Mouse (Mus musculus) CH12.LX (cell line): ENCODE results near the gene Asphd2. TPM values are rescaled to one million over a fixed set of nuclear protein-coding genes. Genes with fewer than 3 reads are reported as not detected.

ENCODE experiments used
- DNase-seq: peaks from one replicate; pipeline ENCODE4 v3.0.0-alpha.2; 2013; ENCODE audit errors: extremely low read depth
- H3K27ac ChIP-seq: 2 replicates; pipeline ENCODE4 v1.5.1; 2012; ENCODE audit warnings: low read depth, mild to moderate bottlenecking, control low read depth, moderate library complexity; ENCODE audit not compliant: insufficient read depth
- H3K27me3 ChIP-seq: replicated peaks from 2 replicates; pipeline ENCODE3; 2012; ENCODE audit warnings: inconsistent platforms
- H3K36me3 ChIP-seq, 2 experiments: replicated peaks in 1 of 2; 2 replicates each; pipeline versions ENCODE3 to v1.6.1; 2012; ENCODE audit warnings: inconsistent platforms in 1 of 2, low read length in 1 of 2, mild to moderate bottlenecking in 1 of 2, mixed read lengths in 1 of 2, moderate library complexity in 1 of 2; ENCODE audit not compliant: control insufficient read depth in 1 of 2, insufficient read depth in 1 of 2
- H3K4me1 ChIP-seq, 2 experiments: 2 replicates each; pipeline ENCODE4 v1.6.1; 2012; ENCODE audit warnings: inconsistent platforms in 1 of 2, moderate library complexity in 1 of 2; ENCODE audit not compliant: insufficient read depth in 2 of 2, control insufficient read depth in 1 of 2
- H3K4me2 ChIP-seq: 2 replicates; pipeline ENCODE4 v1.6.1; 2012; ENCODE audit warnings: low read depth, mild to moderate bottlenecking, control low read depth; ENCODE audit not compliant: poor library complexity, insufficient read depth, severe bottlenecking
- H3K4me3 ChIP-seq, 3 experiments: fragments of 150-350 bp in 1 of 3; sonication (generic) in 1 of 3; replicated peaks in 1 of 3; 2 replicates each; pipeline versions ENCODE3 to v1.5.1; 2011 to 2012; ENCODE audit warnings: low read depth in 2 of 3, low read length in 2 of 3, mild to moderate bottlenecking in 2 of 3, moderate library complexity in 2 of 3, control low read depth in 1 of 3, improper control_type of control experiment in 1 of 3, inconsistent platforms in 1 of 3, mixed read lengths in 1 of 3; ENCODE audit not compliant: poor library complexity in 1 of 3
- H3K79me2 ChIP-seq: replicated peaks from 2 replicates; pipeline ENCODE4 v1.6.1; 2012; ENCODE audit warnings: mild to moderate bottlenecking, moderate library complexity; ENCODE audit not compliant: control insufficient read depth, poor library complexity, insufficient read depth, severe bottlenecking; ENCODE audit errors: extremely low read depth
- H3K9ac ChIP-seq: 2 replicates; pipeline ENCODE4 v1.6.1; 2012; ENCODE audit warnings: low read depth, mild to moderate bottlenecking, control low read depth, moderate library complexity; ENCODE audit not compliant: insufficient read depth
- H3K9me3 ChIP-seq: replicated peaks from 2 replicates; pipeline ENCODE3; 2012; ENCODE audit warnings: low read length, inconsistent platforms, mixed read lengths
- BHLHE40 ChIP-seq: IDR thresholded peaks from 2 replicates; pipeline ENCODE4 v1.6.1; 2011; ENCODE audit warnings: mild to moderate bottlenecking, low read depth, low read length, improper control_type of control experiment
- CTCF ChIP-seq, 2 experiments: IDR thresholded peaks in 1 of 2; conservative IDR thresholded peaks in 1 of 2; 2 replicates each; pipeline ENCODE4 v1.5.1; 2011 to 2012; ENCODE audit warnings: low read depth in 2 of 2, low read length in 2 of 2, improper control_type of control experiment in 1 of 2, inconsistent platforms in 1 of 2, mild to moderate bottlenecking in 1 of 2, moderate library complexity in 1 of 2
- E2F4 ChIP-seq: IDR thresholded peaks from 2 replicates; pipeline ENCODE4 v1.6.1; 2011; ENCODE audit warnings: low read depth, low read length, improper control_type of control experiment; ENCODE audit not compliant: insufficient replicate concordance
- EP300 ChIP-seq: IDR thresholded peaks from 2 replicates; pipeline ENCODE4 v1.6.1; 2011; ENCODE audit warnings: low read length, improper control_type of control experiment
- GABPA ChIP-seq: IDR thresholded peaks from 2 replicates; pipeline ENCODE4 v1.6.1; 2012; ENCODE audit warnings: low read depth, low read length, improper control_type of control experiment, inconsistent platforms; ENCODE audit not compliant: insufficient replicate concordance
- IRF4 ChIP-seq: IDR thresholded peaks from 2 replicates; pipeline ENCODE4 v1.6.1; 2014; ENCODE audit warnings: low read depth, mild to moderate bottlenecking, inconsistent platforms, low read length, improper control_type of control experiment
- JUND ChIP-seq: conservative IDR thresholded peaks from 2 replicates; pipeline ENCODE4 v1.6.1; 2011; ENCODE audit warnings: low read depth, low read length, improper control_type of control experiment
- KAT2A ChIP-seq: IDR thresholded peaks from 2 replicates; pipeline ENCODE4 v1.6.1; 2012; ENCODE audit warnings: low read length, improper control_type of control experiment, inconsistent platforms; ENCODE audit not compliant: insufficient replicate concordance
- MAX ChIP-seq: IDR thresholded peaks from 2 replicates; pipeline ENCODE4 v1.6.1; 2011; ENCODE audit warnings: low read length, improper control_type of control experiment
- MAZ ChIP-seq: IDR thresholded peaks from 2 replicates; pipeline ENCODE4 v1.6.1; 2012; ENCODE audit warnings: low read depth, mild to moderate bottlenecking, inconsistent platforms, low read length, improper control_type of control experiment, moderate library complexity
- MEF2A ChIP-seq: IDR thresholded peaks from 2 replicates; pipeline ENCODE4 v1.6.1; 2014; ENCODE audit warnings: low read depth, mild to moderate bottlenecking, inconsistent platforms, low read length, improper control_type of control experiment, borderline replicate concordance
- MYC ChIP-seq: IDR thresholded peaks from 2 replicates; pipeline ENCODE4 v1.6.1; 2011; ENCODE audit warnings: low read depth, mild to moderate bottlenecking, improper control_type of control experiment, low read length
- NELFE ChIP-seq: IDR thresholded peaks from 2 replicates; pipeline ENCODE4 v1.6.1; 2011; ENCODE audit warnings: low read depth, low read length, improper control_type of control experiment
- POLR2A ChIP-seq: IDR thresholded peaks from 2 replicates; pipeline ENCODE4 v1.6.1; 2011; ENCODE audit warnings: low read depth, mild to moderate bottlenecking, improper control_type of control experiment, low read length
- POLR2AphosphoS2 ChIP-seq: IDR thresholded peaks from 2 replicates; pipeline ENCODE4 v1.6.1; 2011; ENCODE audit warnings: low read depth, low read length, improper control_type of control experiment
- RAD21 ChIP-seq: IDR thresholded peaks from 2 replicates; pipeline ENCODE4 v1.6.1; 2011; ENCODE audit warnings: low read depth, mild to moderate bottlenecking, low read length, improper control_type of control experiment, moderate library complexity
- SMC3 ChIP-seq: IDR thresholded peaks from 2 replicates; pipeline ENCODE4 v1.6.1; 2011; ENCODE audit warnings: low read depth, low read length, improper control_type of control experiment
- TCF12 ChIP-seq: IDR thresholded peaks from 2 replicates; pipeline ENCODE4 v1.6.1; 2014; ENCODE audit warnings: low read depth, mild to moderate bottlenecking, inconsistent platforms, low read length, improper control_type of control experiment
- ZC3H11A ChIP-seq: IDR thresholded peaks from 2 replicates; pipeline ENCODE4 v1.6.1; 2012; ENCODE audit warnings: low read depth, mild to moderate bottlenecking, inconsistent platforms, low read length, improper control_type of control experiment
- ZKSCAN1 ChIP-seq: IDR thresholded peaks from 2 replicates; pipeline ENCODE4 v1.6.1; 2012; ENCODE audit warnings: low read depth, inconsistent platforms, low read length, improper control_type of control experiment, borderline replicate concordance
- ZMIZ1 ChIP-seq: IDR thresholded peaks from 2 replicates; pipeline ENCODE4 v1.6.1; 2012; ENCODE audit warnings: low read depth, mild to moderate bottlenecking, inconsistent platforms, low read length, improper control_type of control experiment
- dilution Hi-C: fragments of 300-500 bp; cut with MboI; formaldehyde crosslinking; loops from 2 replicates; pipeline ENCODE4 v1.14.3; 2020; ENCODE audit warnings: low sequenced_read_pairs; ENCODE audit not compliant: extremely low pct_unique_long_range_greater_than_20kb, extremely low pct_ligation_motif_present
- in situ Hi-C: fragments of 300-500 bp; cut with MboI; formaldehyde crosslinking; loops from 3 replicates; pipeline ENCODE4 v1.14.3; 2019; ENCODE audit warnings: low sequenced_read_pairs, low pct_ligation_motif_present, low pct_unique_long_range_greater_than_20kb, mixed read lengths
- polyA plus RNA-seq: library from polyadenylated mRNA; unstranded; fragments of >175 nt; gene quantifications from 2 replicates; pipeline ENCODE4 v1.2.1, GENCODE M21; 2012; ENCODE audit warnings: low read depth; ENCODE audit not compliant: insufficient read length
- total RNA-seq, 2 experiments: library from RNA; depleted of rRNA; stranded (reverse); fragments of 300-350 nt in 1 of 2; fragments of >200 nt in 1 of 2; gene quantifications; 2 replicates each; pipeline ENCODE4 v1.2.3; 2012 to 2014

The Asphd2 gene
- total and polyA plus RNA-seq, 3 experiments: not detected

DNA sequence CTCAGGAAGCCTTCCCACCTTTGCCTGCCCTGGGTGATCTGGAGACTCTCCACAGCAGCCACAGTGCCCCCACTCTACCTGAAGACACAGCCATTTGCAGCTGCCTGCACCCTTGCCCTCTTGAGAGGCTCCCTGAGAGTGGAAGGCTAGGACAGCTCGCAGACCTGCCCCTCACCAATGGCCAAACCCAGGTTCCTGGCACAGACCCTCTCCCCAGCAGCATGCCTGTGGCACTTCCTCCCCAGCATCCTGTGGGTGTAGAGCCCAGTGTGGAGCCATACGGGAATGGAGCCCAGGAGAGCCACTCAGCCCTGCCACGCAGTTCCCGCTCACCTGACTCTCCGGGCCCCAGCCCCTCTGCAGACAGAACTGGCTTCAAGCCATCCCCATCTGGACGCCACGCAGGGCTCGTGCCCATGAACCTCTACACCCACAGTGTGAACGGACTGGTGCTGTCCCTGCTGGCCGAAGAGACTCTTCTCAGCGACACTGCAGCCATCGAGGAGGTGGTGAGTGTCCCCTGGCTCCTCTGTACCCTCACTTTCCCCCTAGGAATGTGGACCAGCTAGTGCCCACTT is 24.3 kb downstream of the Asphd2 start:
- H3K36me3 ChIP-seq: peaks cover 79 to 92% of the 10 kb centered on the region in 2 experiments

DNA sequence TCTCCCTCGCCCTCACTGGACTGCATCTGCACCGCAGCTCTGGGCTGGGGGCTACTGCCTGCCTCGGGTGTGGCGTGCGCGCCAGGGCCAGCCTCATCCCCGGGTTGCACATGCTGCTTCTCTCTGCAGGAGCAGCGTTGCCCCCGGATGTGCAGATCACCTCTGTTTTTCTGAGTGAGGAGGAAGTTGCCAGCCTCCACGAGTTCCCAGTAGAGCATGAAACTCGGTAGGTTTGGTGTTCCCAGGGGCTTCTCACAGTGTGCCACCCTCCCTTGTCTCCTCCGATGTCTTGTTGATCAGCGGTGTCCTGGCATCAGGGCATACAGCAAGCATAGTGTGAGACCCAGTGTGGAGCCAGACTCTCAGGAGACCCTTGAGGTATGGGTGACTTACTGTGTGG is 25.3 kb downstream of the Asphd2 start:
- Histone ChIP-seq H3K4me2 (no peak overlapping the region), H3K79me2 (no peaks in the 10 kb centered on the region), H3K9ac (no peak overlapping the region), H3K4me1 (no peaks in the 10 kb centered on the region), H3K27ac (no peak overlapping the region), H3K4me3 (no peak overlapping the region), H3K9me3 (no peaks in the 10 kb centered on the region), H3K36me3 (peaks cover 80 to 92% of the 10 kb centered on the region in 2 experiments), H3K27me3 (no peaks in the 10 kb centered on the region)
- in situ Hi-C loops: no loop called here
- TF ChIP-seq GABPA: no peak
- no peak for TF ChIP-seq TCF12
- no peak for TF ChIP-seq RAD21
- no peak for TF ChIP-seq KAT2A
- no peak for TF ChIP-seq BHLHE40
- no peak for TF ChIP-seq MAX
- TF ChIP-seq MYC: no peak
- TF ChIP-seq SMC3: no peak
- no peak for TF ChIP-seq E2F4
- TF ChIP-seq CTCF (conservative IDR thresholded peaks at IDR 0.05 in 1 of 2, IDR thresholded peaks at IDR 0.05 in 1 of 2; ENCODE audit: low read depth in 2 of 2, low read length in 2 of 2): no peak
- no peak for TF ChIP-seq JUND
- no peak for TF ChIP-seq ZKSCAN1
- DNase-seq: no peak
- dilution Hi-C loops: no loop called here

More for the DNA sequence above, 24.3 kb downstream of the Asphd2 start:
- no peak for DNase-seq
- Histone ChIP-seq H3K9me3 (no peaks in the 10 kb centered on the region), H3K27me3 (no peaks in the 10 kb centered on the region), H3K79me2 (no peaks in the 10 kb centered on the region), H3K9ac (no peak overlapping the region), H3K4me1 (no peaks in the 10 kb centered on the region), H3K27ac (no peak overlapping the region), H3K4me3 (no peak overlapping the region), H3K4me2 (no peak overlapping the region)
- dilution Hi-C loops (no loop called here), in situ Hi-C loops (no loop called here)
- TF ChIP-seq POLR2A: no peak
- TF ChIP-seq MEF2A: no peak
- TF ChIP-seq EP300: no peak
- TF ChIP-seq SMC3: no peak
- TF ChIP-seq ZKSCAN1: no peak
- no peak for TF ChIP-seq GABPA
- no peak for TF ChIP-seq POLR2AphosphoS2
- TF ChIP-seq IRF4: no peak
- TF ChIP-seq ZC3H11A: no peak
- TF ChIP-seq NELFE: no peak
- TF ChIP-seq ZMIZ1: no peak
- TF ChIP-seq MAZ: no peak
